Mouse (Mus musculus): ENCODE data around the gene Pramef12. TPM values are rescaled to one million over a fixed set of nuclear protein-coding genes. Genes with fewer than 3 reads are reported as not detected.
"Not testable (repeated sequence)": the region's sequence is repeated elsewhere in the genome, so short reads cannot be mapped to it uniquely, and the experiment has no call there.

The Pramef12 gene
- polyA plus RNA-seq, 1 experiment from 2014 or later = not detected

DNA sequence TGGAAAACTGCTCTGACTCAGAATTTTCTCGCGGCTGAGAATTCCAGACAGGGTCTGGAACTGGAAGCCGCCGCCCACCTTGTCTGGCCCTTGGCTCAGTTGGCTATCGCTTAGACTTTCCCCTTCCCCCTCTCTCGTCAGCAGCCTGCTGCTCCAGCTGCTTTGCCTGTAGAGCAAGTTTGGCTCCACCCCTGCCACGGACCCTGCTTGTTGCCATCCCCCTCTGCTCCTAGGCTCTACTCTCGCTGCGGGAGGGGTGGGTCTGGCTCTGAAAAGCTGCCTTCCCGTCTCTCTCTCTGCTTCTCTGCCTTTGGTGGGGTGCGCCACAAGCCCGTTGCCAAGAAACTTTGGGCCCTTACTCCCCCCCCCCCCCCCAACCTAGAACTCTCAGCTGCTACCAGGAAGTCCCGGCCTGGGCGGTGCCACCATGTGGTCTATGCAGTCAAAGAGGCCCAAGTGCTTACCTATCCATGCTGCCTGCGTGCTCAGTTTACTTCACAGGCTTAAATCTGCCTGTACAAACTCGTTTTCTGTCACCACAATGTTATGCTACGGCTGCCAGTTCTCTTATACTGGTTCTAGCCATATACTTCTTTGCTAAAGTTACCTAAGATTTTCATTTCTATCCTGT, 3.7 kb downstream of the Pramef12 start:
- Histone ChIP-seq H3K27me3 (no peaks in the 10 kb centered on the region), H3K36me3 (replicated peaks) (no peaks in the 10 kb centered on the region)
- ATAC-seq (ENCODE audit: insufficient read depth) = no peak

DNA sequence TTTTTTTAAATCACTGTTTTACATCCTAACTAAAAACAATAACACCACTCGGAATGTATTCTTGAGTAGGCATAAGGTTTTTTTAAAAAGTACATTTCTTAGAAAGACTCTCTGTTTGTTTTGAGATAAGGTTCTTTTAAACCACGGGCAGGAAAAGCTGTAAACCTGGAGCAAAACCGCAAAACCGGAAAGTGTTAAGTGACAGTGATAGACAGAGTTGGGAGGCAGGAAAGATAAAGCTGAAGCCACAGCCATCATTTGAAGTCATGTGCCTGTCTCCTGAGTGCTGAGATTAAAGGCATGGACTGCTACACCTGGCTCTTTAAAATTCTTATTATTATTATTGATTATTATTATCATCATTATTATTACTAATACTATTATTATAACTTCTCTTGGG, 5.6 kb downstream of the Pramef12 start:
- H3K9me3 ChIP-seq (replicated peaks) = no peaks in the 10 kb centered on the region
- H3K4me3 ChIP-seq (replicated peaks) = no peak overlapping the region
- 4% methylated on average over 4 of the region's 4 CpGs for WGBS (ENCODE audit: insufficient replicate concordance)
- H3K4me1 ChIP-seq (replicated peaks) = no peaks in the 10 kb centered on the region
- no peak for ATAC-seq (ENCODE audit: insufficient read depth)
- no peaks in the 10 kb centered on the region for H3K36me3 ChIP-seq (replicated peaks)
- H3K27ac ChIP-seq (replicated peaks) = no peak overlapping the region
- H3K27me3 ChIP-seq = no peaks in the 10 kb centered on the region
- no peak overlapping the region for H3K9ac ChIP-seq
- H3K4me2 ChIP-seq = no peak overlapping the region

More for the DNA sequence above, 3.7 kb downstream of the Pramef12 start:
- 4% methylated on average over 16 of the region's 17 CpGs for WGBS (ENCODE audit: insufficient replicate concordance)
- no peaks in the 10 kb centered on the region for H3K9me3 ChIP-seq (replicated peaks)
- H3K4me2 ChIP-seq = peak overlapping the region; percentile 45
- H3K9ac ChIP-seq = no peak overlapping the region
- H3K4me1 ChIP-seq (replicated peaks) = no peaks in the 10 kb centered on the region
- 0 out of 2 replicates have a peak overlapping the region, but pooled peaks have one; percentile 12 for H3K4me3 ChIP-seq (replicated peaks)
- no peak overlapping the region for H3K27ac ChIP-seq (replicated peaks)

DNA sequence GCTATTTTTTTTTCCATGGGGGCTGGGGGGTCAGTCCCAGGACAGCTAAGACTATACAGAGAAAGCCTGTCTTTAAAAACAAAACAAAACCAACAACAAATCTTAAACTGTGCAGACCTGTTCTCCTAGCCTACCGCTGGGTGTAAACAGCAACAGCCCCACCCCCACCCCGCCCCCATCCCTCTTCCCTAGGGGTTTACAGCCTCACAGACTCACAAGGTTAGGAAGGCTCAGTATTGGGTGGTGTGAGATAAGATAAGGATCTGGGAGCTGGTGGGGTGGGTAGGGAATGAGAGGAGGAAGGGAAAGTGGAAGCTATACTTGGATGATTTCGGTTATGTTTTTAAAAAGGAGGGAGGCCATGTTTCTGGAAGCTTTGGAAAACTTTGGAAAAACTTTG, 11.9 kb downstream of the Pramef12 start:
- no peak for ATAC-seq (ENCODE audit: insufficient read depth)
- WGBS (ENCODE audit: insufficient replicate concordance) = 30% methylated on average over 3 of the region's 3 CpGs

DNA sequence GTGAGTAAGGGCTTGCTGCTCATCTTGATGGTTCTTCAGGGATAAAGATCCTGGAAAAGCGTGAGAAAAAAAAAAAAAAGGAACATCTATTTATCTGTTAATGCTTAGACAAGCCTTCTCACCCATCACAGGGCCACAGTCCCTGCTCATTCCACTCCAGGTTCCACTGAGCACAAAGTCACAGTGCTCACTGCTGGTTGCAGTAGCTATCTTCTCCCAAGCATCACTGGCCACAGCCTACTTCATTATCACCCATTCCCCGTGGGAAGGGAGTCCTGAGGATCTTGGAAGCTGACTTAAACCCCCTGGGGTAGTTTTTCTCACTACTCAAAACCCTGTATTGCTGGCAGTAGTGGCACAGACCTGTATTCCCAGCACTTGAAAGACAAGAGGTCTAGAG, 30.4 kb downstream of the Pramef12 start, which contains the start of gene Pramef20:
Gene Pramef20, minus strand, starts transcription at position 23 of the 400 bp plus-strand sequence.
- Histone ChIP-seq H3K9me3 (replicated peaks) (no peaks in the 10 kb centered on the region), H3K27ac (replicated peaks) (no peak within 1 kb of the TSS), H3K27me3 (no peaks in the 10 kb centered on the region), H3K4me2 (no peak within 1 kb of the TSS), H3K4me3 (replicated peaks) (no peak within 1 kb of the TSS), H3K9ac (no peak within 1 kb of the TSS), H3K4me1 (replicated peaks) (no peaks in the 10 kb centered on the region), H3K36me3 (replicated peaks) (no peaks in the 10 kb centered on the region)
- ATAC-seq (ENCODE audit: insufficient read depth) = no peak
- 30% methylated on average over 2 of the region's 2 CpGs for WGBS (ENCODE audit: insufficient replicate concordance)

More for the DNA sequence above, 11.9 kb downstream of the Pramef12 start:
- Histone ChIP-seq H3K4me3 (replicated peaks) (no peak overlapping the region), H3K27ac (replicated peaks) (no peak overlapping the region), H3K36me3 (replicated peaks) (no peaks in the 10 kb centered on the region), H3K4me1 (replicated peaks) (no peaks in the 10 kb centered on the region), H3K9ac (no peak overlapping the region), H3K9me3 (replicated peaks) (no peaks in the 10 kb centered on the region), H3K4me2 (no peak overlapping the region), H3K27me3 (no peaks in the 10 kb centered on the region)

DNA sequence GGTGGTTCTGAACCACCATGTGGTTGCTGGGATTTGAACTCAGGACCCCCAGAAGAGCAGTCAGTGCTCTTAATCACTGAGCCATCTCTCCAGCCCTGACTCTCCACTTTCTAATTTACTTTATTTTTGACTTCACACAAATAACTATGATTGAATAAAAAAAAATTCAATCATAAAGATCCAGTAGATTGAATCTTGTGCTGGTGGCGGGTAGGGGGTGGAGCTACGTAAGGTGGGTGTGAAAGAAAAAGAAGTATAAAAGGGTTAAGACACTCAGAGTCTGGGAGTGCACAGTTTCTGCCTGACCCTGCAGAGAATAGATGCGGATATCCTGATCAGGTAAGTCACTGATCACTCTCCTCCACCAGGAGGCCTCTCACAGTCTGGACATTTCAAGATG, 50.6 kb downstream of the Pramef12 start, which contains the start of gene Gm13119:
Gene Gm13119, plus strand, starts transcription at position 301 of the 400 bp plus-strand sequence.
- H3K36me3 ChIP-seq (replicated peaks); H3K4me3 ChIP-seq (replicated peaks); ATAC-seq (ENCODE audit: insufficient read depth); H3K27ac ChIP-seq (replicated peaks); H3K27me3 ChIP-seq; H3K9ac ChIP-seq; H3K9me3 ChIP-seq (replicated peaks); H3K4me2 ChIP-seq; H3K4me1 ChIP-seq (replicated peaks): not testable (repeated sequence)
- 62% methylated on average over 3 of the region's 3 CpGs for WGBS (ENCODE audit: insufficient replicate concordance)

Other genes starting within 250 kb of the Pramef12 start
- gene Oog3, start 245.8 kb downstream of the Pramef12 start, polyA plus RNA-seq (2015; fragmentation: Nextera tagmentation; extraction: Ambion mirVana) = not detected in 2 replicates
- not detected in 2 replicates for gene Oog2, start 217.7 kb downstream of the Pramef12 start, polyA plus RNA-seq (2015; fragmentation: Nextera tagmentation; extraction: Ambion mirVana)
- gene C87977, start 195.1 kb downstream of the Pramef12 start, polyA plus RNA-seq (2015; fragmentation: Nextera tagmentation; extraction: Ambion mirVana) = not detected in 2 replicates
- not detected in 2 replicates for gene Pramel5, start 128.0 kb downstream of the Pramef12 start, polyA plus RNA-seq (2015; fragmentation: Nextera tagmentation; extraction: Ambion mirVana)
- gene Gm13128, start 78.2 kb downstream of the Pramef12 start, polyA plus RNA-seq (2015; fragmentation: Nextera tagmentation; extraction: Ambion mirVana) = not detected in 2 replicates
- gene Gm13119, start 50.5 kb downstream of the Pramef12 start, polyA plus RNA-seq (2015; fragmentation: Nextera tagmentation; extraction: Ambion mirVana) = not detected in 2 replicates
- gene Pramef20, start 30.5 kb downstream of the Pramef12 start, polyA plus RNA-seq (2015; fragmentation: Nextera tagmentation; extraction: Ambion mirVana) = not detected in 2 replicates
- not detected in 2 replicates for gene 1700012P22Rik, start 30.3 kb upstream of the Pramef12 start, polyA plus RNA-seq (2015; fragmentation: Nextera tagmentation; extraction: Ambion mirVana)
- gene Gm9944, start 44.9 kb upstream of the Pramef12 start, polyA plus RNA-seq (2015; fragmentation: Nextera tagmentation; extraction: Ambion mirVana) = not detected in 2 replicates
- not detected in 2 replicates for gene Aadacl3, start 55.3 kb upstream of the Pramef12 start, polyA plus RNA-seq (2015; fragmentation: Nextera tagmentation; extraction: Ambion mirVana)
- not detected in 2 replicates for gene 9430007A20Rik, start 111.4 kb upstream of the Pramef12 start, polyA plus RNA-seq (2015; fragmentation: Nextera tagmentation; extraction: Ambion mirVana)
- not detected in 2 replicates for gene Gm13124, start 156.7 kb upstream of the Pramef12 start, polyA plus RNA-seq (2015; fragmentation: Nextera tagmentation; extraction: Ambion mirVana)
- not detected in 2 replicates for gene Aadacl4, start 205.2 kb upstream of the Pramef12 start, polyA plus RNA-seq (2015; fragmentation: Nextera tagmentation; extraction: Ambion mirVana)

Measured in liver, embryonic 15.5 days (tissue).